Mouse (Mus musculus) activated CD4-positive, CD25-positive, alpha-beta regulatory T cell, adult 4 months (primary cell): ENCODE results near the gene B4galt7. TPM values are rescaled to one million over a fixed set of nuclear protein-coding genes. Genes with fewer than 3 reads are reported as not detected.
"Not testable (repeated sequence)": the region's sequence is repeated elsewhere in the genome, so short reads cannot be mapped to it uniquely, and the experiment has no call there.

Source experiments
- ATAC-seq: one replicate; pipeline ENCODE4 v1.8.0; 2017
- polyA plus RNA-seq, 2 experiments: library from polyadenylated mRNA; unstranded; fragments of 100-300 nt; shearing (Covaris generic); gene quantifications; one replicate each; pipeline ENCODE4 v1.2.1; 2017

Gene B4galt7
- 10 to 100 TPM; 24.5 to 30.2 TPM for polyA plus RNA-seq

- ATAC-seq = peak; percentile 64
Observed at GRCm38 (mm10) chr13:55599566-55600540, at the start of gene B4galt7. Gene B4galt7 (plus strand): TSS chr13:55599896.

DNA sequence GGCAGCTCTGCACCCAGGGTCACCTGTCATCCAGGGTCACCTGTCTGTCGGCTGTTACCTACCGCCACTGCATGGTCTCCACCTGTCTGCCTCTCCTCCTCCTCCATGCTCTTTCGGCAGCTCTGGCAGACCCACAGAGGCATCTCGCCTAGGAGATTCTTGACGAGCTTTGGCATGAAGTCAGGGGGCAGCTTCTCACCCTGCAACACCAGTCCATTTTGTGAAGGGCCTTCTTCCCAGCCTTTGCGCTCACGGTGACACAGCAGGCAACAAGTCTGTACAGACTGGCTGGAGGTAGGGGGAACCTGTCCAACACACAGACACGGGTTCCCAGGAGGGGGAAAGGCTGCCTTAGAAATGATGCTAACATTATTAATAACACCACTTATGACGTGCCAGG lies 43.8 kb upstream of the B4galt7 start:
- ATAC-seq = no peak

DNA sequence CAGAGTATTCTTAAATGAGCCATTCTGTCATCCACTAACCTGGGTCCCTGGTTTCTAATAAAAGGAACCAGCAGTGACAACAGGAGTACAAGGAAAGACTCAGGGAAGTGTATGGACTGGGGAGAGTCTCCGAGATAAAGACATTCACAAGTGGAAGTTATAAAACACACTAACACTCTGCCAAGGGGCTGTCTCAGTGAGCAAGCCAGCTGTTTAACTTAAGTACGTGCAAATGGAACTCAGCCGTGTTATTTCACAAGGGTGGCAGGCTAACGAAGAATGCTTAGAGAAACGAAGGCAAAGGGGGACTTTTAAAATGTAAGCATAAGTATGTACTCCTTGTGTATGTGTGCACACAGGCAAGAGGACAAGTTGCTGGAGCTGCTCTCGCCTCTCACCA lies 42.2 kb upstream of the B4galt7 start:
- no peak for ATAC-seq

DNA sequence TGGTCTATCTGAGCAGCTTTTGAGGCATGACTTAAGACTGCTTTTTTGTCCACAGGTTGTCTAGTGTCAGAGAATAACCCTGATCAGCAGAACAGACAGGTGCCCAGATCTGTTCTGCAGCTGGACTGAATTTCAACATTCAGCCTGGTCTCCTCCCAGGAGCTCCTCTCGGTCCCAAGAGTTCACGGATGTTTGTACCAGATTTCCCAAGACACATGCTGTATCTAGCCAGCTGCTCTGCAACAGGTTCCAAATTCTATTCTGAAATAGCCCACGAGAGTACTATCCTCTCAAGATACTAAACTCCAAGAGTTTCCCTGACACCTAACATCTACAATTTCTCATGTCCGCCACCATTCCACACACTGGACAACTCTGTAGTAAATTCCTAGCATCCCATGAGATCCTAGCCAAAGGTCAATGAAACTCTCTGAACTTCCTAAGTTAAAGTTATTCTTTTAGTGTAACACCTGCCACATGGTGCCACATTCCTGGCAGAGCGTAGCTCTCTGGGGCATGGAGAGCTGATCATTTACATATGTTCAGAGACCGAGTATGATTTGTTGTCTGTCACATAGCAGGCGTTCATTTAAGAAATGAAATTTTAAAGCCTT lies 36.3 kb upstream of the B4galt7 start:
- ATAC-seq = no peak

GRCm38 (mm10) chr13:55567001-55567400 lies 32.7 kb upstream of the B4galt7 start:
- ATAC-seq = no peak

DNA sequence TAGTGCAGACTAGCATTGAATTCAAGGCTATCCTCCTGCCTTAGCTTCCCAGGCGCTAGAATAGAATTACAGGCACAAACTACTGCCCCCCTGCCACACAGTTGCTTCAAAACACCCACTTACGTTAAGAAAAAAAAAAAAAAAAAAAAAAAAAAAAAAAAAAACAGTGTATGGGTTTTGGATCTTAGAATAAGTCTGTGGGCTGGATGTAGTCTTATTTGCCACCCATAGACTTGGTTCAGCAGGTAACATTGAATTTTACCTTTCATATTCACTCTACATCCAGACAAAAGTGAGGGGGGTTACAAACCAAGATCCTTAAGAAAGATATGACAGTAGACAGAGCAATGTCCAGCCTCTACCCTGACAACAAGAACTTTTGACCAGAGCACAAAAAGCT lies 31.7 kb upstream of the B4galt7 start:
- no peak for ATAC-seq

- not testable (repeated sequence) for ATAC-seq
Observed at GRCm38 (mm10) chr13:55568524-55568923, 31.2 kb upstream of the B4galt7 start.

GRCm38 (mm10) chr13:55569726-55570285 lies 29.9 kb upstream of the B4galt7 start:
- ATAC-seq = no peak

GRCm38 (mm10) chr13:55570286-55570973 lies 29.3 kb upstream of the B4galt7 start:
- ATAC-seq = peak; percentile 21

DNA sequence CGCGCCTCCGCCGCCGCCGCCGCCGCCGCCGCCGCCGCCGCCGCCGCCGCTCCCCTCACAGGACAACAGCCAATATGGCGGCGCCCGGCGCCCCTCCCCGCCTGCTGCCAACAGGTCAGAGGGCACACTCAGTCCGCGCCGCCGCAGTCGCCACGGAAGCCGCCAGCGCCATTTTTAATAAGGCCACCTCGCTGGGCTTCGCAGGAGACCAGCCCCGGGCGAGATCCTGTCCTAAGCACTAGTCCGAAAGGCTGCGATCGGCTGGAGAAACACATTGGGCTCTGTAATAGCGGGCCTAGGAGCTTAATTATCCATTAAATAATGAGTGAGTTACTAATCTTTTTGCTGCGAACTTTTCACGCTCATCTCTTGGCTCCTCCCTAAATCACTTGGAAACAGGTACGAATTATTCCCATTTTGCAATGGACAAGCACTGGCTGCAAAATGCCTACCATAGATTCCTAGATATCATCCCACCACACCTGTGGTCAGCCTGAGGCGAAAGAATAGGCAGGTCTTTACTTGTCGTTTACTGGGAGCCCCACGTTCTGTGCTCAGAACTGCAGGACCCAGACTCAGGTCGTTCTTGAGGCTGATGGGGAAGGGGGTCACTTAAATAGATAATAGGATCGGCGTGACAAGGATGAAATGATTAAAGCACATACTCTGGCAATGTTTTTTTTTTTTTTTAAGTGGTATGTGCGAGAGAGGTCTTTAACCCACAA lies 28.5 kb upstream of the B4galt7 start, which contains the start of gene Fam193b:
Fam193b (minus strand) TSS at position 94 of the 725 bp plus-strand sequence.
- peak; percentile 87 for ATAC-seq

- ATAC-seq = no peak
Observed at GRCm38 (mm10) chr13:55571977-55572376, 27.7 kb upstream of the B4galt7 start.

GRCm38 (mm10) chr13:55573432-55573831 lies 26.3 kb upstream of the B4galt7 start, which contains the start of gene Tmed9:
Gene Tmed9 (plus strand): TSS chr13:55573732.
- ATAC-seq = no peak

- no peak for ATAC-seq
Observed at GRCm38 (mm10) chr13:55574321-55574720, 25.4 kb upstream of the B4galt7 start.

GRCm38 (mm10) chr13:55575932-55576331 lies 23.8 kb upstream of the B4galt7 start:
- no peak for ATAC-seq

- not testable (repeated sequence) for ATAC-seq
Observed at GRCm38 (mm10) chr13:55576872-55577271, 22.8 kb upstream of the B4galt7 start.

GRCm38 (mm10) chr13:55578086-55578485 lies 21.6 kb upstream of the B4galt7 start:
- no peak for ATAC-seq

DNA sequence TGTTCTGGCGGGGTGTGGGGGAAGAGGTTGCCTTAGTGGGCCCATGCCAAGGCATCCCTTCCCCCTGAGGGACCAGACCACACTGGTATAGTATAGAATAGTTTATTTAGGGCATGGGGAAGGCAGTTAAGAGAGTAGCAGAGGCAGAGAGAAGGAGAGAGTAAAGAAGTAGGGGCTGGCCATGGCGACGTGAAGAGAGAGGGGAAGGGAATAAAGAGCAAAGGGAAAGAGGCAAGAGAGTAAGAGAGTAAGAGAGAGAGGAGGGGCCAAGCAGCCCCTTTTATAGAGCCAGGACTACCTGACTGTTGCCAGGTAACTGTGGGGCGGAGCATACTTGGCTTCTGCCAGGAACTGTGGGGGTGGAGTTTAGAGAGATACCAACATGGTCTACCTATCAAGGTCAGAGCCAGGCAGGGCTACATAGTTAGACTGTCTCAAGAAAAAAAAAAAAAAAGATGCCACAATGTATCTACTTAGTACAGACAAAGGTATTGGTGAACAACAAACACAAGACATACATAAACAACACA lies 7.7 kb upstream of the B4galt7 start:
- ATAC-seq = no peak

- peak; percentile 95 for ATAC-seq
Observed at GRCm38 (mm10) chr13:55592512-55593253, 7.0 kb upstream of the B4galt7 start.

- ATAC-seq = peak; percentile 33
Observed at GRCm38 (mm10) chr13:55593254-55593747, 6.4 kb upstream of the B4galt7 start.

DNA sequence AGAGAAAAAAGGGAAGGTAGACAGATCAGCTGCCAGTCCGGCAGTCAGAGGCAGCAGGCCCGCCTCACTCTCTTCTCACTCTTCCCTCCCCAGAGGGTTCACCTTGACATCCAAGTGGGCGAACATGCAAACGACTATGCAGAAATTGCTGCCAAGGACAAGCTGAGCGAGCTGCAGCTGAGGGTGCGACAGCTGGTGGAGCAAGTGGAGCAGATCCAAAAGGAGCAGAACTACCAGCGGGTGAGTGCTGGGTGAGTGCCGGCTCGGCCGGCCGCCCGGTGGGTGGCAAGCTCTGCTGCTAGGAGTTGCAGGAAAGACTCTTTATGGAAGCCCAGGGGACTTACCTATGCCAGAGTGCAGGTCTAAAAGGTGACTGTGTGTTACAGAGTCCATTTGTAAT lies 4.3 kb upstream of the B4galt7 start:
- no peak for ATAC-seq

DNA sequence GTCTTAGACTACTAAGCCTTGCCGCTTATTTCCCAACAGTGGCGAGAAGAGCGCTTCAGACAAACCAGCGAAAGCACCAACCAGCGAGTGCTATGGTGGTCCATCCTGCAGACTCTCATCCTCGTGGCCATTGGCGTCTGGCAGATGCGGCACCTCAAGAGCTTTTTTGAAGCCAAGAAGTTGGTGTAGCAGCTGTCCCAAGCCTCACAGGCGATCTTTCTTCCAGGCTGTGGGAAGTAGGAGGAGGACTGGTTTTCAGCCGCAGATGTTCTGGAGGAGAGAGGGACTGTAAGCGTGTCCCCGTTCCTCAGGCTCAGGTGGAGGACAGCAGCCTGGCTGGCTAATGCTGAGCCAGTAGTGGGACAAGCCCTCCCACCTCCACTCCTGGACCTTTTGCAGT lies 2.9 kb upstream of the B4galt7 start:
- no peak for ATAC-seq
